Mouse (Mus musculus) liver, embryonic 11.5 days (tissue): Measurements from ENCODE around the gene Ccdc24. TPM values are rescaled to one million over a fixed set of nuclear protein-coding genes. Genes with fewer than 3 reads are reported as not detected.

Source experiments
- ATAC-seq: fragments of 200-750 bp; cut with Nextera tagmentation; replicated peaks from 2 replicates; pipeline ENCODE4 v1.8.0; 2017; ENCODE audit warnings: moderate number of reproducible peaks, mild to moderate bottlenecking, moderate TSS enrichment, moderate library complexity; ENCODE audit not compliant: low FRiP score
- DNase-seq: peaks from one replicate; pipeline ENCODE4 v3.0.0-alpha.2; 2017; ENCODE audit warnings: low spot score
- H3K27ac ChIP-seq: fragments of 300-500 bp; sonication (generic); 2 replicates; pipeline ENCODE4 v1.5.1; 2014; ENCODE audit warnings: mild to moderate bottlenecking, low read depth, low read length, control low read depth
- H3K27me3 ChIP-seq: fragments of 300-500 bp; sonication (generic); replicated peaks from 2 replicates; pipeline ENCODE4 v1.6.1; 2014; ENCODE audit warnings: low read length, mixed read lengths; ENCODE audit not compliant: control insufficient read depth, insufficient read depth
- H3K36me3 ChIP-seq: fragments of 300-500 bp; sonication (generic); 2 replicates; pipeline ENCODE4 v1.6.1; 2014; ENCODE audit warnings: mild to moderate bottlenecking, low read length, moderate library complexity, mixed read lengths; ENCODE audit not compliant: control insufficient read depth, insufficient read depth
- H3K4me1 ChIP-seq: fragments of 300-500 bp; sonication (generic); replicated peaks from 2 replicates; pipeline ENCODE4 v1.6.1; 2014; ENCODE audit warnings: low read length, mixed read lengths; ENCODE audit not compliant: control insufficient read depth, insufficient read depth
- H3K4me2 ChIP-seq: fragments of 300-500 bp; sonication (generic); 2 replicates; pipeline ENCODE4 v1.6.1; 2014; ENCODE audit warnings: mild to moderate bottlenecking, control low read depth, moderate library complexity
- H3K4me3 ChIP-seq: fragments of 300-500 bp; sonication (generic); 2 replicates; pipeline ENCODE4 v1.5.1; 2014; ENCODE audit warnings: low read depth, low read length, control low read depth
- H3K9ac ChIP-seq: fragments of 300-500 bp; sonication (generic); 2 replicates; pipeline ENCODE4 v1.6.1; 2014; ENCODE audit warnings: low read depth, low read length, control low read depth
- H3K9me3 ChIP-seq: fragments of 300-500 bp; sonication (generic); 2 replicates; pipeline ENCODE4 v1.6.1; 2016; ENCODE audit warnings: low read length, inconsistent platforms, mixed read lengths; ENCODE audit not compliant: control insufficient read depth
- WGBS: fragments of 180-500 bp; shearing (Covaris S2); extraction: QIAGEN DNeasy Blood & Tissue Kit; methylation state at CpG from one replicate; pipeline ENCODE4 v1.1.7; 2014; 5-methylcytosine and 5-hydroxymethylcytosine counted together
- polyA plus RNA-seq: library from polyadenylated mRNA; unstranded; fragments of >200 nt; fragmentation: Nextera tagmentation; extraction: Ambion mirVana; gene quantifications from 2 replicates; pipeline ENCODE4 v1.2.1, GENCODE M21; 2014

Ccdc24 gene
- polyA plus RNA-seq, 1 experiment from 2014 or later, result 1.5 TPM

GRCm38 (mm10) chr4:117836204-117836767, 36.1 kb downstream of the Ccdc24 start:
- Histone ChIP-seq H3K4me2 (peak overlapping the region; percentile 93), H3K9me3 (no peaks in the 10 kb centered on the region), H3K27me3 (no peaks in the 10 kb centered on the region), H3K4me3 (peak overlapping the region; percentile 85), H3K4me1 (peaks cover 52% of the 10 kb centered on the region), H3K27ac (peak overlapping the region; percentile 99), H3K36me3 (0 out of 2 replicates have a peak, but pooled peaks cover 2% of the 10 kb centered on the region), H3K9ac (peak overlapping the region; percentile 90)
- WGBS, result 1% methylated on average over 47 of the region's 48 CpGs
- ATAC-seq (peak; percentile 79), DNase-seq (peak; percentile 95)

DNA sequence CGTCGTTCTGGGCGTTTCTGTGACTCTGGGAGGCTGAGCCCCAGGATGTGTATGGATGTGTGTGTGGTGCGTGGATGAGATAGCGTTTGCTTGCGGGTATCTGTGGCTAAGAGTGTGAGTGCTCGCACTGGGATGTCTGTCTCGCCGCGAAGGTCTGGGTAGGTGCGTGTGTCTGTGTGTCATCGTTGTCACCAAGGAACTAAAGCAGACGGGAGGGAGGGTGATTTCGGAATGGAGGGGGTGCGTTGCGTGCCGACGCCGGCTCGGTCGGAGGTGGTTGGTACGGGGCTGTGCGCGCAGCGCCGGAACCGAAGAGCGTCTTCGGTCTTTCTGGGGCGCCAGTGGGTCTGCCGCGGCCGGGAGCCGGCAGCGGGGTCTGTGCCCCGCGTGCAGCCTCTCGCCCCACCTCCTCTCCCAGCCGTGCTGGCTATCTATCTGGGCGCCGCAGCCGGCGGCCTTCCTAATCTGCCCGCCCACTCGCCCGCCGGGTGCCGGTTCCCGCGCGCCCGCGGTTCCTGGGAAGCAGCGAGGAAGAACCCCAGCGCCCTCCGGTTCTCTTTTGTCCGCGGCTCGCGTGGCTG, 36.7 kb downstream of the Ccdc24 start:
- Histone ChIP-seq H3K9me3 (no peaks in the 10 kb centered on the region), H3K9ac (peak overlapping the region; percentile 90), H3K4me3 (peak overlapping the region; percentile 85), H3K4me1 (peaks cover 59% of the 10 kb centered on the region), H3K4me2 (peak overlapping the region; percentile 93), H3K27me3 (no peaks in the 10 kb centered on the region), H3K36me3 (0 out of 2 replicates have a peak, but pooled peaks cover 2% of the 10 kb centered on the region), H3K27ac (peak overlapping the region; percentile 99)
- ATAC-seq (peak; percentile 67), DNase-seq (peak; percentile 75)
- under 1% methylated on average over 57 of the region's 60 CpGs for WGBS

- Histone ChIP-seq H3K27me3 (no peaks in the 10 kb centered on the region), H3K27ac (peak overlapping the region; percentile 99), H3K4me3 (peak overlapping the region; percentile 85), H3K9me3 (no peaks in the 10 kb centered on the region), H3K4me2 (peak overlapping the region; percentile 93), H3K4me1 (peaks cover 65% of the 10 kb centered on the region), H3K9ac (peak overlapping the region; percentile 90), H3K36me3 (0 out of 2 replicates have a peak, but pooled peaks cover 2% of the 10 kb centered on the region)
- DNase-seq, result peak; percentile 80
- under 1% methylated on average over 35 of the region's 36 CpGs for WGBS
- ATAC-seq, result peak; percentile 57
Observed at GRCm38 (mm10) chr4:117834845-117835530, 37.4 kb downstream of the Ccdc24 start.

GRCm38 (mm10) chr4:117834457-117834844, 37.9 kb downstream of the Ccdc24 start, which contains the start of gene Slc6a9:
Gene Slc6a9 (plus strand): TSS chr4:117834506.
- Histone ChIP-seq H3K4me1 (peaks cover 68% of the 10 kb centered on the region), H3K36me3 (0 out of 2 replicates have a peak, but pooled peaks cover 2% of the 10 kb centered on the region), H3K4me2 (peak within 1 kb of the TSS; percentile 93), H3K9ac (peak within 1 kb of the TSS; percentile 90), H3K4me3 (peak within 1 kb of the TSS; percentile 85), H3K27me3 (no peaks in the 10 kb centered on the region), H3K9me3 (no peaks in the 10 kb centered on the region), H3K27ac (peak within 1 kb of the TSS; percentile 99)
- WGBS, result 36% methylated on average over 3 of the region's 3 CpGs
- no peak for ATAC-seq
- DNase-seq, result no peak

DNA sequence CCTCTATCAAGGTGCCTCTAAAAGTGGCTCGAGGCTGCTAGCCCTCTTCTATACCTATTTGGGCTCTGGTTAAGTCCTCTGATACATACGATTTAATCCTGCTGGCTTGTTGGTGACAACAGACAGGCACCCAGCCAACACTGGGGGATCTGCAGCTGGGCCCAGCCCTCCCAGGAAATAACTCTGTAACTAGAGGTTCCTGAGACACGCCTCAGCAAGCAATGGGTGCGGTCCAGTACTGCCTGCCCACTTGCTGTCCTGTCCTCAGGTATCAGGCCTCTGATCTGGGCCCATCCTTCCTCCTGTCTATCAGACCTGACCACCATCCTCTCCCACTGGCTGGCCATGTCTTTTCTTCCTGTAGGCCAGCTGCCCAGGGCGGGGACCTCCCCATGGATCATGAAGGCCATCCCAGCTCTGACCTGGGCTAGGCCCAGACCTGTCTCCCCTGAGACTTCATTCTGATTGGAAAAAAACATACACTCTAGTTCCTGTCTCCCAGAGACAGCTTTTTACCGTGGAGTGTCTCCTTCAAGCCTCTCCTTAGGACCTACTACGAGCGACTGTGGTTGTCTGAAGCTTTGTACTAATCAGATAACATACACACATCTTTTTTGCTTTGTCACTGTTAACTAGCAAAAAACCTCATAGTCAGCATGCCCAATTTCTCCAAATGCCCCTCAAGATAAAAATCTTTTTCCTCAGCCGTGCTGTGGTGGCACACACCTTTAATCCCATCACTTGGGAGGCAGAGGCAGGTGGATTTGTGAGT, 40.3 kb downstream of the Ccdc24 start:
- WGBS, result 48% methylated on average over 9 of the region's 9 CpGs
- H3K9ac ChIP-seq, result peak overlapping the region; percentile 47
- peaks cover 54% of the 10 kb centered on the region for H3K4me1 ChIP-seq
- H3K4me3 ChIP-seq, result no peak overlapping the region; the same call in 1 of the 2 replicates
- peak overlapping the region; percentile 36 for H3K4me2 ChIP-seq
- peak overlapping the region; percentile 83 for H3K27ac ChIP-seq
- ATAC-seq (peak; percentile 44), DNase-seq (no peak)
- no peaks in the 10 kb centered on the region for H3K36me3 ChIP-seq
- H3K27me3 ChIP-seq, result no peaks in the 10 kb centered on the region
- no peaks in the 10 kb centered on the region for H3K9me3 ChIP-seq

- H3K4me2 ChIP-seq, result peak overlapping the region; percentile 36
- no peak overlapping the region; the same call in 1 of the 2 replicates for H3K4me3 ChIP-seq
- ATAC-seq, result no peak
- H3K9me3 ChIP-seq, result no peaks in the 10 kb centered on the region
- peak overlapping the region; percentile 83 for H3K27ac ChIP-seq
- no peak for DNase-seq
- peaks cover 49% of the 10 kb centered on the region for H3K4me1 ChIP-seq
- H3K9ac ChIP-seq, result peak overlapping the region; percentile 47
- no peaks in the 10 kb centered on the region for H3K36me3 ChIP-seq
- WGBS, result 75% methylated on average over 2 of the region's 2 CpGs
- H3K27me3 ChIP-seq, result no peaks in the 10 kb centered on the region
Observed at GRCm38 (mm10) chr4:117831499-117831898, 40.9 kb downstream of the Ccdc24 start.

- Histone ChIP-seq H3K27ac (peak overlapping the region; percentile 83), H3K9me3 (no peaks in the 10 kb centered on the region), H3K9ac (peak overlapping the region; percentile 47), H3K36me3 (no peaks in the 10 kb centered on the region), H3K4me3 (no peak overlapping the region), H3K4me1 (peaks cover 49% of the 10 kb centered on the region), H3K27me3 (no peaks in the 10 kb centered on the region), H3K4me2 (peak overlapping the region; percentile 59)
- no peak for DNase-seq
- WGBS, result 85% methylated on average over 9 of the region's 9 CpGs
- no peak for ATAC-seq
Observed at GRCm38 (mm10) chr4:117830801-117831200, 41.6 kb downstream of the Ccdc24 start.

GRCm38 (mm10) chr4:117830124-117830551, 42.2 kb downstream of the Ccdc24 start:
- ATAC-seq, result peak; percentile 92
- 5% methylated on average over 5 of the region's 5 CpGs for WGBS
- no peaks in the 10 kb centered on the region for H3K9me3 ChIP-seq
- H3K4me2 ChIP-seq, result peak overlapping the region; percentile 59
- peak overlapping the region; percentile 47 for H3K9ac ChIP-seq
- no peaks in the 10 kb centered on the region for H3K36me3 ChIP-seq
- peaks cover 49% of the 10 kb centered on the region for H3K4me1 ChIP-seq
- peak overlapping the region; percentile 83 for H3K27ac ChIP-seq
- no peaks in the 10 kb centered on the region for H3K27me3 ChIP-seq
- H3K4me3 ChIP-seq, result peak overlapping the region; percentile 5; the same call in 1 of the 2 replicates
- peak; percentile 78 for DNase-seq
